Mouse (Mus musculus) spleen, adult 2 months (tissue): ENCODE measurements around the gene Abcf3.

Experiments used
- CTCF ChIP-seq: fragments of 200-500 bp; IDR thresholded peaks from 2 replicates; pipeline ENCODE4 v1.5.1; 2011; ENCODE audit warnings: mild to moderate bottlenecking, inconsistent platforms; ENCODE audit not compliant: insufficient read depth, insufficient read length, insufficient replicate concordance; ENCODE audit errors: extremely low read depth
- POLR2A ChIP-seq: fragments of 200-500 bp; IDR thresholded peaks from 2 replicates; pipeline ENCODE4 v1.6.1; 2011; ENCODE audit warnings: low read depth, low read length, inconsistent platforms

DNA sequence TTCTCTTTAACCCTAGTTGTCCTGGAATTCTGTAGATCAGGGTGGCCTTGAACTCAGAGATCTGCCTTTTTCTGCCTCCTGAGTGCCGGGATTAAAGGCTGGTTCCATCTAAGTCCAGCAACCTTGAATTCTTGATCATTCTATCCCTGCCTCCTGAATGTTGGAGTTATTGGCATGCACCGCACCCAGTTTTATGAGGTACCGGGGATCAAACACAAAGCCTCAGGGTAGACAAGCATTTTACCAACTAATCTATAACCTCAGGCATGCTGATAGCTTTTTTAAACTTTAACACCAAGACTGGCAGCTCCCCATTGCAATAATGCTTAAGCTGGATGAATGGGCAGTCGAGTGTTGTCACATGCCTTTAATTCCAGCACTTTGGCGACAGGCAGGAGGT, 954 bp upstream of the Abcf3 start:
- TF ChIP-seq POLR2A (no peak), CTCF (no peak)
